Mouse (Mus musculus): ENCODE measurements around the gene Xpnpep1.

- TF ChIP-seq POLR2A (IDR thresholded peaks at IDR 0.05; ENCODE audit: borderline replicate concordance, control insufficient read depth, low read depth, low read length) (no peak), CTCF (IDR thresholded peaks at IDR 0.05; ENCODE audit: control insufficient read depth, insufficient read depth, low read length) (no peak)
These were observed 60.8 kb downstream of the Xpnpep1 start for GRCm38 (mm10) chr19:52979020-52979711.

Data from bone marrow, adult 2 months (tissue).